Mouse (Mus musculus) cerebellum, adult 2 months (tissue): ENCODE measurements at regions not wholly inside any gene's neighbourhood (a gene's known extent, or its start where the extent isn't known, plus 50 kb on each side); places are given as distances from the start of the nearest gene placed in this dataset.

Source experiments
- CTCF ChIP-seq: fragments of 200-500 bp; IDR thresholded peaks from 2 replicates; pipeline ENCODE4 v1.5.1; 2011; ENCODE audit warnings: low read depth, mild to moderate bottlenecking, control low read depth, low read length, moderate library complexity, borderline replicate concordance; ENCODE audit not compliant: insufficient read depth
- POLR2A ChIP-seq: fragments of 200-500 bp; IDR thresholded peaks from 2 replicates; pipeline ENCODE4 v1.6.1; 2011; ENCODE audit warnings: low read length, control low read depth, borderline replicate concordance; ENCODE audit not compliant: insufficient read depth

DNA sequence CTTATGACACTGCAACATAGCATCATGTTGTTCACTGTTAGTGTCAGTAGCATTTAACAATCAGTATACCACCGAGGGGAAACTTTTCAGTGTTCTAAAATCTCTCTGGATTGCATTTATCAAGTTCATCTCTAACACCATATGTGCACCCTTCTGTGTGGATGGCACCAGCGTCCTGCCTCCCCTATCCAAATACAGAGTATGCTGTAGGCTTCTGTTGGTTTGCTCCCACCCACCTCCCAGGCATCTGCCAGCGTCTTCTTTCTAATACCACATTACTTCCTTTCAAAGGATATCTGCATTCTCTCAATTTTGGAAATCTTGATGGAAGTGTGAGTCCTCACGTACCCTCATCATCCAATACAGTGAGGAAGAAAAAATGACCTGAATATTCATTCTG is 208.0 kb upstream of the Cdh9 start:
- no peak for TF ChIP-seq CTCF
- TF ChIP-seq POLR2A: no peak
